Mouse (Mus musculus): ENCODE results near the gene Ankle2. TPM values are rescaled to one million over a fixed set of nuclear protein-coding genes. Genes with fewer than 3 reads are reported as not detected.

The Ankle2 gene
- total RNA-seq, 1 experiment from 2014 or later = 52.6 TPM

- DNase-seq = peak; percentile 51
Measured at GRCm38 (mm10) chr5:110284536-110284935, 53.7 kb downstream of the Ankle2 start.

- no peak for DNase-seq
Measured at GRCm38 (mm10) chr5:110285156-110285555, 54.4 kb downstream of the Ankle2 start.

GRCm38 (mm10) chr5:110285770-110286445 lies 55.1 kb downstream of the Ankle2 start, which contains the start of the genes Pxmp2 and Pole:
TSS of gene Pxmp2 (minus strand) at chr5:110286186.
TSS of gene Pole (plus strand) at chr5:110286306.
- peak; percentile 92 for DNase-seq

- no peak for DNase-seq
Measured at GRCm38 (mm10) chr5:110286446-110287083, 55.8 kb downstream of the Ankle2 start.

GRCm38 (mm10) chr5:110287084-110287475 lies 56.3 kb downstream of the Ankle2 start:
- DNase-seq = no peak

- DNase-seq = no peak
Measured at GRCm38 (mm10) chr5:110291649-110292048, 60.8 kb downstream of the Ankle2 start.

GRCm38 (mm10) chr5:110296637-110297036 lies 65.8 kb downstream of the Ankle2 start:
- DNase-seq = no peak

- no peak for DNase-seq
Measured at GRCm38 (mm10) chr5:110300591-110300990, 69.8 kb downstream of the Ankle2 start.

Other genes starting within 250 kb of the Ankle2 start
- gene Zfp932, start 234.5 kb upstream of the Ankle2 start, total RNA-seq (2021) = 29.3 and 30.2 TPM in 2 replicates
- gene Gm17655, start 158.5 kb upstream of the Ankle2 start, total RNA-seq (2021) = 7.5 and 7.7 TPM in 2 replicates
- gene Gm35315, start 136.6 kb upstream of the Ankle2 start, total RNA-seq (2021) = 0.33 and 0.52 TPM in 2 replicates
- gene Plcxd1, start 131.0 kb upstream of the Ankle2 start, total RNA-seq (2021) = 0.15 and 0.29 TPM in 2 replicates
- 72.3 and 75.1 TPM in 2 replicates for gene Gtpbp6, start 122.8 kb upstream of the Ankle2 start, total RNA-seq (2021)
- gene Zfp605, start 120.9 kb upstream of the Ankle2 start, total RNA-seq (2021) = 5.7 and 7.1 TPM in 2 replicates
- 43.0 and 44.0 TPM in 2 replicates for gene Chfr, start 95.2 kb upstream of the Ankle2 start, total RNA-seq (2021)
- gene Golga3, start 54.3 kb upstream of the Ankle2 start, total RNA-seq (2021) = 33.8 and 40.1 TPM in 2 replicates
- gene Pgam5, start 38.9 kb downstream of the Ankle2 start, total RNA-seq (2021) = 44.7 and 49.8 TPM in 2 replicates
- 9.4 and 10.7 TPM in 2 replicates for gene Pxmp2, start 55.2 kb downstream of the Ankle2 start, total RNA-seq (2021)
- 6.2 and 8.0 TPM in 2 replicates for gene Pole, start 55.3 kb downstream of the Ankle2 start, total RNA-seq (2021)
- 0.55 TPM in 1 of 2 replicates, not detected in the other for gene P2rx2, start 112.2 kb downstream of the Ankle2 start, total RNA-seq (2021)
- gene Lrcol1, start 113.7 kb downstream of the Ankle2 start, total RNA-seq (2021) = not detected in 2 replicates
- 71.5 and 81.3 TPM in 2 replicates for gene Fbrsl1, start 217.5 kb downstream of the Ankle2 start, total RNA-seq (2021)